Mouse (Mus musculus) forebrain, embryonic 16.5 days (tissue): ENCODE measurements around the gene Tfpi. TPM values are rescaled to one million over a fixed set of nuclear protein-coding genes. Genes with fewer than 3 reads are reported as not detected.

Experiments used
- ATAC-seq: fragments of 200-750 bp; cut with Nextera tagmentation; 2 replicates; pipeline ENCODE4 v1.8.0; 2017; ENCODE audit warnings: mild to moderate bottlenecking, moderate library complexity
- H3K27ac ChIP-seq: fragments of 300-500 bp; sonication (generic); 2 replicates; pipeline ENCODE4 v1.5.1; 2014; ENCODE audit warnings: low read length, control low read depth
- H3K27me3 ChIP-seq: fragments of 300-500 bp; sonication (generic); replicated peaks from 2 replicates; pipeline ENCODE4 v1.6.1; 2014; ENCODE audit warnings: low read length; ENCODE audit not compliant: control insufficient read depth, insufficient read depth
- H3K36me3 ChIP-seq: fragments of 300-500 bp; sonication (generic); 2 replicates; pipeline ENCODE4 v1.6.1; 2014; ENCODE audit not compliant: control insufficient read depth, insufficient read depth
- H3K4me1 ChIP-seq: fragments of 300-500 bp; sonication (generic); replicated peaks from 2 replicates; pipeline ENCODE4 v1.6.1; 2014; ENCODE audit warnings: low read length; ENCODE audit not compliant: control insufficient read depth, insufficient read depth
- H3K4me2 ChIP-seq: fragments of 300-500 bp; sonication (generic); 2 replicates; pipeline ENCODE4 v1.6.1; 2014; ENCODE audit warnings: mild to moderate bottlenecking, low read length, control low read depth
- H3K4me3 ChIP-seq: fragments of 300-500 bp; sonication (generic); replicated peaks from 2 replicates; pipeline ENCODE4 v1.5.1; 2014; ENCODE audit warnings: mild to moderate bottlenecking, low read length, control low read depth
- H3K9ac ChIP-seq: fragments of 300-500 bp; sonication (generic); replicated peaks from 2 replicates; pipeline ENCODE4 v1.6.1; 2014; ENCODE audit warnings: low read depth, low read length, control low read depth
- H3K9me3 ChIP-seq: fragments of 300-500 bp; sonication (generic); 2 replicates; pipeline ENCODE4 v1.6.1; 2016; ENCODE audit warnings: low read length; ENCODE audit not compliant: control insufficient read depth
- WGBS: fragments of 180-500 bp; shearing (Covaris S2); extraction: QIAGEN DNeasy Blood & Tissue Kit; methylation state at CpG from one replicate; pipeline ENCODE4 v1.1.7; 2014; 5-methylcytosine and 5-hydroxymethylcytosine counted together
- polyA plus RNA-seq: library from polyadenylated mRNA; unstranded; fragments of >200 nt; fragmentation: Nextera tagmentation; extraction: Ambion mirVana; gene quantifications from 2 replicates; pipeline ENCODE4 v1.2.1, GENCODE M21; 2015

Gene Tfpi
- polyA plus RNA-seq, 1 experiment from 2014 or later = 11.8 TPM

DNA sequence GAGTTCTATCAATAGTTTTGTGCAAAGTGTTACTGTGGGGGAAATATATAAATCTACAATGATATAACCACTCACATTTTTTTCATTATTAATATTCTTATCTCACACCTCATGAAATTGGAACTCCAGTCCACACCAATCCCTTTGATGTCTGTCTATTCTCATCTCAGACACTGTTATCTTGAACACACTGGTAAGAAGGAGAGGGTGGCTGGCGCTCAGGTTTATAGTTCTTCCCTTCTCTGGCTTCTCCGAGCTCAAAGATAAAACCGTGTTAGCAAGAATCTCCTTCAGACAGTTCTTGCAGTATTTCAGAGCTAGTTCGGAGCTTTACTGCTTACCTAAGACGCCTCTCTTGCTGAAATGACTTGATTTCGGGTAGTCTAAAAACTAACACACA, 19.4 kb downstream of the Tfpi start:
- ATAC-seq = no peak
- no peak overlapping the region for H3K4me2 ChIP-seq
- WGBS = 88% methylated on average over 6 of the region's 6 CpGs

DNA sequence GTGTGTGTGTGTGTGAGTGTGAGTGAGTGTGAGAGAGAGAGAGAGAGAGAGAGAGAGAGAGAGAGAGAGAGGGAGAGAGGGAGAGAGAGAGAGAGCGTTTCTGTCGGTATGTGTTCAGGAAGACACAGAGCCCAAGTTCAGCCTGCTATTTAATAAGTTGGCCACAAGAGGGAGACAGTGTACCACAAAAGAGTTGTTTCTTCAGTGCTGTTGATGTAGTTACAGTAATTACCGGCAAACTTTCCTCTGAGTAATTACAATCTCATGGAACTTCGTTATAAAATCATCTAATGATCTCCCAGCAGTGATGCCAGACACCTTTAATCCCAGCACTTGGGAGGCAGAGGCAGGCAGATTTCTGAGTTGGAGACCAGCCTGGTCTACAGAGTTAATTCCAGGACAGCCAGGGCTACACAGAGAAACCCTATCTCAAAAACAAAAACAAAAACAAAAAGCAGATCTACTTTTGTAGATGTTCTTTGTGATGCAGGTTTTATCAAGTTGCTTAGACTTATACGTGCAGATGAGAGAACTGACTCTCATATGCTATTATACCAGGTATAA, 21.3 kb downstream of the Tfpi start:
- ATAC-seq = peak; percentile 89
- H3K4me2 ChIP-seq = no peak overlapping the region

More for the DNA sequence above, 19.4 kb downstream of the Tfpi start:
- Histone ChIP-seq H3K9me3 (no peaks in the 10 kb centered on the region), H3K27ac (no peak overlapping the region), H3K4me1 (no peaks in the 10 kb centered on the region), H3K4me3 (no peak overlapping the region), H3K27me3 (no peaks in the 10 kb centered on the region), H3K36me3 (no peaks in the 10 kb centered on the region), H3K9ac (no peak overlapping the region)

DNA sequence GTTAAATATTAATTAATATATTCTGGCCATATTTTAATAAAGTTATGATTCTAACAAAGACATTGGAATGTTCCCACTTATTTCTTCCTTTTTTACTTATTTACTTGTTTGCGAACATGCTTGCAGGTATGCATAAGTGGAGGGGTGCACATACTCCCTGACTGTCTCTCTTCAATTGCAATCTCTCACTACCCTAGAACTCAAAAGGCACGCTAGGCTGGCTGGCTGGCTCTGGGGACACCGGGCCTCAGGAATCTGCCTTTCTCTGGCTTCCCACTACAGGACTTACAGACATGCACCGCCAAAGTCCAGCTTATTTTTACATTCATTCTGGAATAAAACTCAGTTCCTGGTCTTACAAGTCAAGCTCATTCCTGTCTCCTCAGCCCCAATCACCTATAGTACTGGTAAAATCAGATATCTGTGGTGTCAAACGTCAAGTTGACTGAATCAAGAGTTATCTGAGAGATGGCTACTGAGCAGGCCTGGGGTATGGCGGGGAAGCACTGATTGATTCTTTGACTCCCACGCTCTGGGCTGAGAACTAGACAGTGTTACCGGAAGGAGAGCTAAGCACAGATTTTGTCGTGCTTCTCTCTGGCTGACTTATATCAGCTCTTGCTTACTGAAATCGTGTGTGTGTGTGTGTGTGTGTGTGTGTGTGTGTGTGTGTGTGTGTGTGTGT, 21.9 kb downstream of the Tfpi start:
- ATAC-seq = peak; percentile 31; the same call in 1 of the 2 replicates
- H3K4me1 ChIP-seq = no peaks in the 10 kb centered on the region
- H3K27me3 ChIP-seq = no peaks in the 10 kb centered on the region
- H3K9ac ChIP-seq = no peak overlapping the region
- H3K36me3 ChIP-seq = no peaks in the 10 kb centered on the region
- 58% methylated on average over 10 of the region's 10 CpGs for whole genome bisulfite sequencing
- no peak overlapping the region for H3K27ac ChIP-seq
- H3K4me2 ChIP-seq = no peak overlapping the region
- no peaks in the 10 kb centered on the region for H3K9me3 ChIP-seq
- H3K4me3 ChIP-seq = no peak overlapping the region

More for the DNA sequence above, 21.3 kb downstream of the Tfpi start:
- WGBS = 5% methylated on average over 5 of the region's 5 CpGs
- Histone ChIP-seq H3K27ac (no peak overlapping the region), H3K27me3 (no peaks in the 10 kb centered on the region), H3K9ac (no peak overlapping the region), H3K4me1 (no peaks in the 10 kb centered on the region), H3K9me3 (no peaks in the 10 kb centered on the region), H3K4me3 (no peak overlapping the region), H3K36me3 (no peaks in the 10 kb centered on the region)

DNA sequence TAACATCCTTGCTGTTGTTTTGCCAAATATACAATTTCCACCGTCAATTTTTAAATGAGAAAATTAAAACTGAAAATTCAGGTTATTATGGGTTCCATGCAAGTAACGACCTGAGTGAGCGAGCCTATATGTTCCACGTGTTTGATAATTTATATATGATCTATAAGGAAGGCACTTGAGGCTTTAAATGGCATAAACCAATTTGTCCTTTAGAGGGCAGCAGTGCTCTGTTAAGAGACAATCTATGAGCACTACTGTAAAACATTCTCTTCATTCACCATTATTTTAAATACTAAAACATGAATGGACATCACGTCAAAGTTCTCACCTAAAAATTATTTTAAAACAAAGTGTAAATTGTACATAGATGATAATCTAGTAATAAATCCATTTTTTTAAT, 22.5 kb downstream of the Tfpi start:
- Histone ChIP-seq H3K27me3 (no peaks in the 10 kb centered on the region), H3K36me3 (no peaks in the 10 kb centered on the region), H3K27ac (no peak overlapping the region), H3K4me1 (no peaks in the 10 kb centered on the region), H3K9ac (no peak overlapping the region), H3K9me3 (no peaks in the 10 kb centered on the region), H3K4me3 (no peak overlapping the region), H3K4me2 (no peak overlapping the region)
- 13% methylated on average over 5 of the region's 5 CpGs for WGBS
- ATAC-seq = 0 out of 2 replicates have a peak, but pooled peaks have one; percentile 50

DNA sequence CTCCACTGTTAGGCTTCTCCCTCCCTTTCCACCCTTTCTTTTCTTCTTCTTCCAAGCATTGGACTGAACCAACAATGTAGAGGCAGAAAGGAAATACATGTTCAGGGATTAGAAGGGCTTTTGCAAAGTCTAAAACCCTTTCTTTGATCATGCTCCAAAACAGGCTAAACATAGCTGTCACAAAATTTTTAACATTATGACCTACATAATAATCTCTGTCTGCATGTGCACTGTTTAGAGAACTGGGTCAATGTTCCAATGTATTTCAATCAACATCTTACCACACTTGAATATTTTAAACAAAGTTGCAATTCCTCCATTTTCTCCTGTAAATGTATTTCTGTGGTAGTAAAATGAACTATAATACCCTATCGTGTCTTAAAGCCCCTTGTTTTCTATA, 31.1 kb downstream of the Tfpi start:
- H3K36me3 ChIP-seq = no peaks in the 10 kb centered on the region
- no peaks in the 10 kb centered on the region for H3K9me3 ChIP-seq
- no peaks in the 10 kb centered on the region for H3K4me1 ChIP-seq
- no peak overlapping the region for H3K27ac ChIP-seq
- no peak for ATAC-seq
- WGBS = 96% methylated on average over 1 of the region's 1 CpGs
- H3K4me3 ChIP-seq = no peak overlapping the region
- no peaks in the 10 kb centered on the region for H3K27me3 ChIP-seq
- no peak overlapping the region for H3K4me2 ChIP-seq
- H3K9ac ChIP-seq = no peak overlapping the region

DNA sequence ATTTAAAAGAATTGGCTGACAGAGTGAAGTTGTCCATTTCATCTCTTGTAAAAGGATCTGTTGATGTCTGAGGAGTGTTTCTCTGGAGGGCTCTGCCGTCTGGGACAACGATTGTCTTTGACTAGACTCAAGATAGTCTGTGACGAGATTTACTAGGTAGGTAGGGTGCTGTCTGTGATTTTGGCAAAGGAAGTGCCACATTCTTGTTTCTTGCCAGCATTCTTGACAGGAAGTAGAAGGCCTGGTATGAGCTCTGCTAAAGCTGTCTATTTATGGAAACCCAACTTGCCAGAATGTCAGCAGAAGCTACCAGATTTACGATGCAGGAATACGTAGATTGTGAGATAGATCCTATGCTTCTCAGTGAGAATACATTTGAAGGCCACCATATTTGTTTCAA, 34.6 kb downstream of the Tfpi start:
- ATAC-seq = no peak
- 74% methylated on average over 5 of the region's 5 CpGs for WGBS
- H3K27ac ChIP-seq = no peak overlapping the region
- H3K36me3 ChIP-seq = no peaks in the 10 kb centered on the region
- no peaks in the 10 kb centered on the region for H3K4me1 ChIP-seq
- H3K4me3 ChIP-seq = no peak overlapping the region
- H3K9me3 ChIP-seq = no peaks in the 10 kb centered on the region
- H3K9ac ChIP-seq = no peak overlapping the region
- no peak overlapping the region for H3K4me2 ChIP-seq
- no peaks in the 10 kb centered on the region for H3K27me3 ChIP-seq

DNA sequence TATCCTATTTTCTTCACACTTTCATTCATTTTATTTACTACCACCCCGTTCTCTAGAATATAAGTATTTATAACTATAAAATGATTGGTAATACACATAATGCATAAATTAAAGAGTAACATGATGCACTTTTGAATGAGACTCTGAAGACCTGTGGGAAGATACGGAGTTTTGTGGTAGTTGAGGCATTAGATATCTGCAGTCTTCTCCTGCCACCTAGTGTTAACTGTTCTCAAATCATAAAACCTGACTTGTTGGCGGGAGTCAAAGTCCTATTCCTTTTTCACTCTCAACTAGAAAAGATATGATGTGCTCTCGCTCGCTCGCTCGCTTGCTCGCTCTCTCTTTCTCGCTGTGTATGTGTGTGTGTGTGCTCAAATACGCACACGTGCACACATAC, 46.9 kb downstream of the Tfpi start:
- H3K4me2 ChIP-seq = no peak overlapping the region
- peak; percentile 77 for ATAC-seq
- H3K27me3 ChIP-seq = no peaks in the 10 kb centered on the region
- H3K9ac ChIP-seq = no peak overlapping the region
- no peaks in the 10 kb centered on the region for H3K4me1 ChIP-seq
- H3K36me3 ChIP-seq = no peaks in the 10 kb centered on the region
- 54% methylated on average over 11 of the region's 11 CpGs for WGBS
- no peak overlapping the region for H3K4me3 ChIP-seq
- no peak overlapping the region for H3K27ac ChIP-seq
- no peaks in the 10 kb centered on the region for H3K9me3 ChIP-seq

DNA sequence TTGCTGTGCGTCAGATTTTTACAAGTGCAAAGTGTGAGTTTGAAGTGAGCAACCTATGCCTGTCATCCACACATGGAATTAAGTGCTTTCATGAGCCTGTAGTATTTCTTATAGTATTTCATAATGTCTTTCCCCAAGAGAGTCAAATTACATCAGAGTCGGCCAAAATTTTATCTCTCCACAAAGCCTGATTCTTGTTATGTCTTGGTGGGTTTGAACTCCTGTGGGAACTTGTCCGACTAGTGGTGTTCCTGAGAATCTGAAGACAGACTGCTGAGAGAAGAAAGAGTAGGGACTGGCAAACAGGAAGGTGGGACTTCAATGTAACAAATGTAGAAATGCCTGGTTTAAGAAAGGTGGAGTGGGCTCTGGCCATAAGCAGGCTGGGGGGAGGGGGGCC, 47.7 kb downstream of the Tfpi start:
- Histone ChIP-seq H3K4me3 (no peak overlapping the region), H3K27ac (no peak overlapping the region), H3K4me2 (no peak overlapping the region), H3K4me1 (no peaks in the 10 kb centered on the region), H3K36me3 (no peaks in the 10 kb centered on the region), H3K9ac (no peak overlapping the region), H3K27me3 (no peaks in the 10 kb centered on the region), H3K9me3 (no peaks in the 10 kb centered on the region)
- 68% methylated on average over 3 of the region's 3 CpGs for WGBS
- ATAC-seq = no peak

DNA sequence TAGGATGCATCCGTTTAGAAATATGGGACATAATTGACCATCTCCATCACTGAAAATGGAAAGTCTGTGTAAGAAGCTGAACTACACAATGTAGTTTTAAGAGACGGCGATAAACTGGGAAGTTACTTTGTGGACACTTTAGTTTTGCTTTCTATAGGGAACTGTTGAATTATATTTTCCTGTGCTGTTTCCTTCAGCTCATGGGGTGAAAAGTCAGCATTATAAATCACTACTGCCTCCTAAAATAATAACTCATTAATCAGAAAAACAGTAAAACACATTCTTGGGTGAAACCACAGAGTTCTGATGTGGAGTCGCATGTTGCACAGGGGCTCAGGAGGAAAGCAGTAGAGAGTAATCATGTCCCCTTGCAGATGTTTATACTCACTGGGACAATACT, 50.0 kb downstream of the Tfpi start:
- Histone ChIP-seq H3K4me1 (no peaks in the 10 kb centered on the region), H3K4me3 (no peak overlapping the region), H3K27me3 (no peaks in the 10 kb centered on the region), H3K9ac (no peak overlapping the region), H3K27ac (no peak overlapping the region), H3K9me3 (no peaks in the 10 kb centered on the region), H3K4me2 (no peak overlapping the region), H3K36me3 (no peaks in the 10 kb centered on the region)
- 90% methylated on average over 4 of the region's 4 CpGs for WGBS
- ATAC-seq = no peak
